Mouse (Mus musculus): Measurements from ENCODE around the gene Cdh23.

Cdh23 gene

GRCm38 (mm10) chr10:60381142-60381925 is 315.0 kb downstream of the Cdh23 start:
- Histone ChIP-seq H3K27me3 (ENCODE audit: control insufficient read depth, insufficient read depth, low read length, poor library complexity, severe bottlenecking) (no peaks in the 10 kb centered on the region), H3K36me3 (ENCODE audit: control insufficient read depth, insufficient read depth, low read length, poor library complexity, severe bottlenecking) (no peaks in the 10 kb centered on the region)
- DNase-seq (ENCODE audit: low read depth, low spot score), result peak; percentile 26

- peak; percentile 29 for DNase-seq (ENCODE audit: low read depth, low spot score)
- no peaks in the 10 kb centered on the region for H3K36me3 ChIP-seq (ENCODE audit: control insufficient read depth, insufficient read depth, low read length, poor library complexity, severe bottlenecking)
- no peaks in the 10 kb centered on the region for H3K27me3 ChIP-seq (ENCODE audit: control insufficient read depth, insufficient read depth, low read length, poor library complexity, severe bottlenecking)
Measured at GRCm38 (mm10) chr10:60380229-60380628, 316.1 kb downstream of the Cdh23 start.

GRCm38 (mm10) chr10:60379419-60379957 is 316.8 kb downstream of the Cdh23 start:
- H3K27me3 ChIP-seq (ENCODE audit: control insufficient read depth, insufficient read depth, low read length, poor library complexity, severe bottlenecking), result no peaks in the 10 kb centered on the region
- no peak for DNase-seq (ENCODE audit: low read depth, low spot score)
- H3K36me3 ChIP-seq (ENCODE audit: control insufficient read depth, insufficient read depth, low read length, poor library complexity, severe bottlenecking), result no peaks in the 10 kb centered on the region

- no peaks in the 10 kb centered on the region for H3K36me3 ChIP-seq (ENCODE audit: control insufficient read depth, insufficient read depth, low read length, poor library complexity, severe bottlenecking)
- H3K27me3 ChIP-seq (ENCODE audit: control insufficient read depth, insufficient read depth, low read length, poor library complexity, severe bottlenecking), result no peaks in the 10 kb centered on the region
- DNase-seq (ENCODE audit: low read depth, low spot score), result no peak
Measured at GRCm38 (mm10) chr10:60376704-60377103, 319.6 kb downstream of the Cdh23 start.

GRCm38 (mm10) chr10:60373937-60374578 is 322.2 kb downstream of the Cdh23 start:
- no peaks in the 10 kb centered on the region for H3K36me3 ChIP-seq (ENCODE audit: control insufficient read depth, insufficient read depth, low read length, poor library complexity, severe bottlenecking)
- no peaks in the 10 kb centered on the region for H3K27me3 ChIP-seq (ENCODE audit: control insufficient read depth, insufficient read depth, low read length, poor library complexity, severe bottlenecking)
- no peak for DNase-seq (ENCODE audit: low read depth, low spot score)

- H3K27me3 ChIP-seq (ENCODE audit: control insufficient read depth, insufficient read depth, low read length, poor library complexity, severe bottlenecking), result no peaks in the 10 kb centered on the region
- no peak for DNase-seq (ENCODE audit: low read depth, low spot score)
- no peaks in the 10 kb centered on the region for H3K36me3 ChIP-seq (ENCODE audit: control insufficient read depth, insufficient read depth, low read length, poor library complexity, severe bottlenecking)
Measured at GRCm38 (mm10) chr10:60373543-60373936, 322.8 kb downstream of the Cdh23 start.

- DNase-seq (ENCODE audit: low read depth, low spot score), result peak; percentile 64
- Histone ChIP-seq H3K36me3 (ENCODE audit: control insufficient read depth, insufficient read depth, low read length, poor library complexity, severe bottlenecking) (no peaks in the 10 kb centered on the region), H3K27me3 (ENCODE audit: control insufficient read depth, insufficient read depth, low read length, poor library complexity, severe bottlenecking) (no peaks in the 10 kb centered on the region)
Measured at GRCm38 (mm10) chr10:60371596-60372386, 324.5 kb downstream of the Cdh23 start.

GRCm38 (mm10) chr10:60370601-60371061 is 325.7 kb downstream of the Cdh23 start:
- DNase-seq (ENCODE audit: low read depth, low spot score), result peak; percentile 63
- Histone ChIP-seq H3K27me3 (ENCODE audit: control insufficient read depth, insufficient read depth, low read length, poor library complexity, severe bottlenecking) (no peaks in the 10 kb centered on the region), H3K36me3 (ENCODE audit: control insufficient read depth, insufficient read depth, low read length, poor library complexity, severe bottlenecking) (no peaks in the 10 kb centered on the region)

GRCm38 (mm10) chr10:60370098-60370497 is 326.2 kb downstream of the Cdh23 start:
- Histone ChIP-seq H3K27me3 (ENCODE audit: control insufficient read depth, insufficient read depth, low read length, poor library complexity, severe bottlenecking) (no peaks in the 10 kb centered on the region), H3K36me3 (ENCODE audit: control insufficient read depth, insufficient read depth, low read length, poor library complexity, severe bottlenecking) (no peaks in the 10 kb centered on the region)
- DNase-seq (ENCODE audit: low read depth, low spot score), result no peak

GRCm38 (mm10) chr10:60369405-60369804 is 326.9 kb downstream of the Cdh23 start:
- no peak for DNase-seq (ENCODE audit: low read depth, low spot score)
- no peaks in the 10 kb centered on the region for H3K36me3 ChIP-seq (ENCODE audit: control insufficient read depth, insufficient read depth, low read length, poor library complexity, severe bottlenecking)

GRCm38 (mm10) chr10:60367904-60368303 is 328.4 kb downstream of the Cdh23 start:
- no peaks in the 10 kb centered on the region for H3K27me3 ChIP-seq (ENCODE audit: control insufficient read depth, insufficient read depth, low read length, poor library complexity, severe bottlenecking)
- no peaks in the 10 kb centered on the region for H3K36me3 ChIP-seq (ENCODE audit: control insufficient read depth, insufficient read depth, low read length, poor library complexity, severe bottlenecking)
- DNase-seq (ENCODE audit: low read depth, low spot score), result no peak

More at GRCm38 (mm10) chr10:60369405-60369804, 326.9 kb downstream of the Cdh23 start:
- no peaks in the 10 kb centered on the region for H3K27me3 ChIP-seq (ENCODE audit: control insufficient read depth, insufficient read depth, low read length, poor library complexity, severe bottlenecking)

GRCm38 (mm10) chr10:60367145-60367544 is 329.1 kb downstream of the Cdh23 start:
- Histone ChIP-seq H3K36me3 (ENCODE audit: control insufficient read depth, insufficient read depth, low read length, poor library complexity, severe bottlenecking) (no peaks in the 10 kb centered on the region), H3K27me3 (ENCODE audit: control insufficient read depth, insufficient read depth, low read length, poor library complexity, severe bottlenecking) (no peaks in the 10 kb centered on the region)
- no peak for DNase-seq (ENCODE audit: low read depth, low spot score)

GRCm38 (mm10) chr10:60363426-60363825 is 332.9 kb downstream of the Cdh23 start:
- no peak for DNase-seq (ENCODE audit: low read depth, low spot score)
- 0 out of 2 replicates have a peak, but pooled peaks cover 2% of the 10 kb centered on the region for H3K36me3 ChIP-seq (ENCODE audit: control insufficient read depth, insufficient read depth, low read length, poor library complexity, severe bottlenecking)
- H3K27me3 ChIP-seq (ENCODE audit: control insufficient read depth, insufficient read depth, low read length, poor library complexity, severe bottlenecking), result no peaks in the 10 kb centered on the region

GRCm38 (mm10) chr10:60362310-60362628 is 334.0 kb downstream of the Cdh23 start:
- DNase-seq (ENCODE audit: low read depth, low spot score), result no peak
- no peaks in the 10 kb centered on the region for H3K27me3 ChIP-seq (ENCODE audit: control insufficient read depth, insufficient read depth, low read length, poor library complexity, severe bottlenecking)
- 0 out of 2 replicates have a peak, but pooled peaks cover 2% of the 10 kb centered on the region for H3K36me3 ChIP-seq (ENCODE audit: control insufficient read depth, insufficient read depth, low read length, poor library complexity, severe bottlenecking)

Data from splenic B cell, adult 2 months (primary cell).